Mouse (Mus musculus) NIH3T3 (cell line): Measurements from ENCODE around the gene Trim38.

Experiments used
- DNase-seq: peaks from one replicate; pipeline ENCODE4 v3.0.0-alpha.2; 2012; ENCODE audit warnings: low read depth

Trim38 gene

GRCm38 (mm10) chr13:23761871-23762821 is 7.6 kb upstream of the Trim38 start, which contains the start of gene Hist1h3a:
Hist1h3a (minus strand) TSS chr13:23762386.
- peak; percentile 78 for DNase-seq

GRCm38 (mm10) chr13:23763242-23763585 is 6.5 kb upstream of the Trim38 start:
- no peak for DNase-seq

GRCm38 (mm10) chr13:23763586-23764323 is 6.0 kb upstream of the Trim38 start, which contains the start of gene Hist1h1a:
Hist1h1a (plus strand) TSS chr13:23763666.
- DNase-seq = peak; percentile 82

GRCm38 (mm10) chr13:23764324-23765171 is 5.2 kb upstream of the Trim38 start:
- DNase-seq = no peak

DNA sequence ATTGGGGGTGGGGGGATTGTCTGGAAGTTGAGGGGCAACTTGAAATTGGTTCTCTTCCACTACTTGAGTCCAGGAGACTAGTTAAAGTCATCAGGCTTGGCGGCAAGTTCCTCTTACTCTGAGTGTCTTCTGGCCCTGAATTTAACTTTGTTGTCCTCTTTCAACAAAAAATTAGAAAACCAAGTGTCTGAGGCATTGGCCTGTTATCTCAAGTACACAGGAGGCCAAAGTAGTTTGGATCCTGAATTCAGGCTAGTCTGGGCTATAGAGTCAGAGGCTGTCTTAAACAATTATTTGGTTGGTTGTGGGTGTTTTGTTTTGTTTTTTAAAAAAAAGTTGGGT is 4.6 kb upstream of the Trim38 start:
- no peak for DNase-seq

DNA sequence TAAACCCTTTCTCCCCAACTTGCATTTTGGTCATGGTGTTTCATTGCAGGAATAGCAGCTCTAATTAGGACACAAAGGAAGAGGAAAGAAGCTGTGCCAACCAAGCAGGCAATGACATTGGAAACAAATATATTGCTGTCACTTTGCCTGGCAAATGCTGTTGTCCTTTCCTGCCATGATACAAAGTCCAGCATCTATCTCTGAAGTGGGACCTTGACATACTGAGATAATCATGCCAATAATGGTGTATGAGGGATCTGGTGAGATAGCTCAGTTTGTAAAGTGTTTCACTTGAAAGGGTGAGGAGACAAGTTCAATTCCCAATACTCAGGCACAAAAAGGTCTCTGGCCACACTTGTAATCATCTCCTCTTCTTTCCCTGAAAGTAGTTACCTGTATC is 2.9 kb upstream of the Trim38 start:
- no peak for DNase-seq

GRCm38 (mm10) chr13:23768834-23769397 is 797 bp upstream of the Trim38 start:
- DNase-seq = no peak

DNA sequence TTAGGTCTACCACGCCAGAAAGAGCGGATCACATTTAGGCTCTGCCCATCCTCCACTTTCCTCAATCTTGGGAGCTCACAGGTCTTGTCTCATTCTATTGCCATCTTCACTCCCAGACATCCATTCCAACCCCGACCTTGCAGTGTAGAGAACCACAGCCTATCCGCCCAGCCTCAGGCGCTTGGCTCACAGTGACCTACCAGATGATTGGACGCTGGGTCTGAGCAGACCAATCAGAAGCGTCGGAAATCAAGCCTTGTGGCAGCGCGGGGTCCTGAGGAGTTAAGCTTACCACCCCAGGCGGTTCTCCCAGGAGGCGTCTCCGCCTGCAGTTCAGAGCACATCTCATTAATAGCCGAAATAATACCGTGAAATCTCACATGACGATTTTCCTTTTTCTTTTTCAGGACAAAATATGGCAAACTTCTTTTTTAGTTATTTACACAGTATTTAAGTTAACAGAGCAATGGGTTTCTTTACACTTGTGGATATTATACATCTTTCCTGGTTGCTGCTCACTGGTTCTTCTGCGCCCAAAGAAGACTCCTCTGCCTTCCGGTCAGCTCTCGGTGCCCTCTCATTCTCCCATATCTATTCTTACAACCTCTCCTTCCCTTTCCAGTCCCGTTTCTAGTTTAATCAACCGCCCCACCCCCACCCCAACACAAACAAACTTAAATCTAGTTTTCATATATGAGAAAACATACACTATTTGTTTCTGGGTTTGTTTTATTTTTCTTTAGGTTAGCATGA is 3.0 kb downstream of the Trim38 start:
- no peak for DNase-seq

GRCm38 (mm10) chr13:23778339-23778738 is 8.6 kb downstream of the Trim38 start:
- DNase-seq = no peak

- no peak for DNase-seq
Measured at GRCm38 (mm10) chr13:23779025-23779424, 9.3 kb downstream of the Trim38 start.

GRCm38 (mm10) chr13:23792520-23792919 is 22.8 kb downstream of the Trim38 start:
- peak; percentile 80 for DNase-seq

- no peak for DNase-seq
Measured at GRCm38 (mm10) chr13:23799405-23799804, 29.7 kb downstream of the Trim38 start.

DNA sequence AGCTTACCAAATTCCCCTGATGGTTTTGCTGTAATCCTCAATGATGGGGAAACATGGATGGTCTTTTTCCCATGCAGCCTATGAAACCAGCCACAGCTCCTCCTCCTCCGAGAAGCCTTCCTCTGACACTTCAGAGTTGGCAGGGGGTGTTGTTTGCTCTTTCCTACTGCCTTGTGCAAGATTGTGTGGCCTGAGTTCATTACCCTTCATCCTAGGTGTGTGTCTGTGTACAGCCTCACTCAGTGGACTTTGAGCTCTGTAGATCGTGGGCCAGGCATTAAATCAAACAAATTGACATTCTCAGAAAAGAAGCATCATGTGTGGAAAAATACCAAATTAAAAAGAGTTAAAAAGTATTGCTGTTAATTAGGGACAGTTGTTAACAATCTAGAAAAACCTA is 34.8 kb downstream of the Trim38 start:
- no peak for DNase-seq

- DNase-seq = peak; percentile 8
Measured at GRCm38 (mm10) chr13:23806422-23807052, 36.8 kb downstream of the Trim38 start, which contains the start of gene Slc17a2. Slc17a2 (plus strand) TSS chr13:23806993.

- DNase-seq = peak; percentile 16
Measured at GRCm38 (mm10) chr13:23816148-23816547, 46.4 kb downstream of the Trim38 start.

GRCm38 (mm10) chr13:23820179-23820940 is 50.6 kb downstream of the Trim38 start:
- no peak for DNase-seq

DNA sequence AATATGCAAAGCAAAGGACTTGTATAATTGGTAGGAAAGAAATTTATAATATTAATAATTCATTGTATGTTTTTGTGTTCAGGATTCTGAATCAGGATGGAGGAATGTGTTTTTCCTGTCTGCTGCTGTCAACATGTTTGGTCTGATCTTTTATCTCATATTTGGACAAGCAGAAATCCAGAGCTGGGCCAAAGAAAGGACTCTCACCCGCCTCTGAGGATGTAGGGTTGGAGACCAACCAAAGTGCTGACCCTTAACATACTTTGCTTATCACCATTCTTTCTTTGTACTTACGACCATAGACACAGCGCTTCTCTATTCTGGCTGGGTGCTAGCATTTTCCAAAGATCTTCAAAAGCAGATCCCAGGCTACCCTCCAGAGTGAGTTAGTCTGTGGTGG is 52.5 kb downstream of the Trim38 start:
- DNase-seq = no peak

GRCm38 (mm10) chr13:23826606-23827005 is 56.9 kb downstream of the Trim38 start:
- DNase-seq = no peak

- peak; percentile 72 for DNase-seq
Measured at GRCm38 (mm10) chr13:23833053-23833452, 63.3 kb downstream of the Trim38 start.

DNA sequence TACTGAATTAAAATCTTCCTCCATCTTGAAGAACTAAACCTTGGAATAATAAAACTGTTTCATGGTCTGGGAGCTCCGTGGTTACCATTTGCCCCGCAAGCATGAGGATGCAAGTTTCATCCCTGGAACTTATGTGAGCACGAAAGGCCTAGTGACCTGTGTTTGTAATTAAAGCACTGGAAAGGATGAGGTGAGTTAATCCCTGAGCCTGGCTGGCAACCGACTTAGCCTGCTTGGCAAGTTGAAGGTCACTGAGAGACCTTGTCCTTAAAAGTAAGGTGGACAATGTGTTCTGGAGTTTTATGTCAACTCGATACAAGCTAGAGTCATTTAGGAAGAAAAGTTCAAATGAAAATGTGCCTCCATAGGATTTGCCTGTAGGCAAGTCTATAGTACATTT is 65.1 kb downstream of the Trim38 start:
- no peak for DNase-seq
